8 mouse cellular contexts compared by ENCODE assay signal in the genomic region with DNA sequence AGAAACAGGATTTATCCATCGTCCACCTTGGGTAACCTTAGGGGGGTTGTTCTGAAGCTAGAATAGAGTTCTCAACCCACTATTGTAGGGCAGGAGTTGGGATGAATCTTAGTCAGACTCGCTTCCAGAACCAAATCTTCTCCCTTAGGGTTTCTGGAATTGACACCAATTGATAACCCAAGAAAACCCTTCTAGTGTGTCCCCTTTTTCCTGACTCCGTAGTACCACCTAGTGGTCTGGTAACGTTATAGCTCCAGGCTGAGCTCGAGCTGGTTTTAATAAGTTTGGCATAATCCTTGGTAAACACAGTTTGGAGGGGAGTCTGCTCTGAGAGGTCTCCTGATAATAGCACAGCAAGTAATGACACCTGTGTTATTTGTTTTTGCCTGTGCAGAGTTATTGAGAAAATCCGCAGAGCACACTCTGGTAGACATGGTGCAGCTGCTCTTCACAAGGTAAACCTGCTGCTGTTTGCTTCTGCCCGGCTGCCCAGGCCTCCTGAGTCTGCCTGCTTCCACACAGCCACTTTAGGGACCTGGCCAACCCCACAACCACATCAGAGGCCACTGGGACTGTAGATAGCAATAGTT. TPM values are rescaled to one million over a fixed set of nuclear protein-coding genes. Genes with fewer than 3 reads are reported as not detected.
DNase-seq lines count a peak whose midpoint lies in the region; ATAC-seq and TF ChIP-seq lines count a peak whose summit lies in the region.

No protein-coding gene starts in this region.

- no peaks in the 10 kb centered on the region for H3K9me3 ChIP-seq in heart, embryonic 10.5 days
- no peaks in the 10 kb centered on the region for H3K9me3 ChIP-seq in midbrain, embryonic 13.5 days

- no peaks in the 10 kb centered on the region for H3K4me1 ChIP-seq in heart, embryonic 10.5 days
- no peaks in the 10 kb centered on the region for H3K4me1 ChIP-seq in thymus, adult 2 months (replicated peaks; ENCODE audit: control insufficient read depth, insufficient read depth, low read length)
- H3K4me1 ChIP-seq in midbrain, embryonic 13.5 days (replicated peaks): no peaks in the 10 kb centered on the region

- H3K27ac ChIP-seq in heart, embryonic 10.5 days: no peak overlapping the region
- H3K27ac ChIP-seq in thymus, adult 2 months (ENCODE audit: control insufficient read depth, insufficient read depth, low read length): no peak overlapping the region
- H3K27ac ChIP-seq in midbrain, embryonic 13.5 days: no peak overlapping the region

- peak; percentile 50; the same call in 1 of the 2 replicates for ATAC-seq in midbrain, embryonic 13.5 days
- ATAC-seq in megakaryocyte, adult 5-6 weeks (ENCODE audit: poor library complexity, severe bottlenecking): no peak

- 44% methylated on average over 7 of the region's 7 CpGs for WGBS in heart, embryonic 10.5 days
- WGBS in thymus, adult 2 months: 55% methylated on average over 7 of the region's 7 CpGs
- 33% methylated on average over 7 of the region's 7 CpGs for WGBS in midbrain, embryonic 13.5 days

- no peak overlapping the region for H3K9ac ChIP-seq in midbrain, embryonic 13.5 days (replicated peaks)

- TF ChIP-seq POLR2A in thymus, adult 2 months (IDR thresholded peaks at IDR 0.05; ENCODE audit: control insufficient read depth, extremely low read depth, insufficient read depth, low read length, poor library complexity): no peak

- H3K4me2 ChIP-seq in midbrain, embryonic 13.5 days (replicated peaks): no peak overlapping the region

- no peaks in the 10 kb centered on the region for H3K27me3 ChIP-seq in heart, embryonic 10.5 days (ENCODE audit: insufficient read depth, poor library complexity, severe bottlenecking)
- H3K27me3 ChIP-seq in thymus, adult 2 months (ENCODE audit: control insufficient read depth, insufficient read depth, low read length): no peaks in the 10 kb centered on the region
- no peaks in the 10 kb centered on the region for H3K27me3 ChIP-seq in midbrain, embryonic 13.5 days

- H3K36me3 ChIP-seq in heart, embryonic 10.5 days: peaks cover 49% of the 10 kb centered on the region
- peaks cover 8% of the 10 kb centered on the region for H3K36me3 ChIP-seq in thymus, adult 2 months (ENCODE audit: control insufficient read depth, insufficient read depth, low read length)
- peaks cover 47% of the 10 kb centered on the region for H3K36me3 ChIP-seq in midbrain, embryonic 13.5 days

- no peak overlapping the region for H3K4me3 ChIP-seq in heart, embryonic 10.5 days
- no peak overlapping the region for H3K4me3 ChIP-seq in thymus, adult 2 months (ENCODE audit: control insufficient read depth, insufficient read depth, low read length)
- H3K4me3 ChIP-seq in midbrain, embryonic 13.5 days (replicated peaks): no peak overlapping the region

- peak; percentile 45 to 68 for DNase-seq in heart, postnatal 10 days
- DNase-seq in heart, embryonic 10.5 days (ENCODE audit: low spot score): no peak
- peak; percentile 22 for DNase-seq in thymus, adult 2 months
- DNase-seq in thymus, adult 18-20 months: no peak
- peak; percentile 41 for DNase-seq in cerebellum, adult 8-10 months
- peak; percentile 43 for DNase-seq in kidney, postnatal 10 days

- intact Hi-C loops in heart, postnatal 10 days (cut with DNase I): loop anchor here (1.0 to 5.0 kb wide), 2 partner anchors 119 to 167 kb away; no protein-coding TSS in a partner anchor

- TF ChIP-seq CTCF in thymus, adult 2 months (IDR thresholded peaks at IDR 0.05; ENCODE audit: borderline replicate concordance, control insufficient read depth, extremely low read depth, insufficient read depth, low read length, poor library complexity): no peak

RNA-seq across cellular contexts. Expression of gene Nfkb2, which starts 49.9 kb away (rescaled TPM):
- 10 to 100 TPM; 16.1 to 20.4 TPM for total RNA-seq in heart, postnatal 10 days (2021)
- 5.9 and 7.2 TPM in 2 replicates for polyA plus RNA-seq in heart, embryonic 10.5 days (2016; fragmentation: Nextera tagmentation; extraction: Ambion mirVana)
- 107 and 122 TPM in 2 replicates for polyA plus RNA-seq in thymus, adult 2 months (2012; rRNA removed)
- 1.8 and 2.3 TPM in 2 replicates for polyA plus RNA-seq in midbrain, embryonic 13.5 days (2015; fragmentation: Nextera tagmentation; extraction: Ambion mirVana)
- 8.1 and 10.0 TPM in 2 replicates for total RNA-seq in megakaryocyte, adult 5-6 weeks (2015)
- 14.6 and 20.3 TPM in 2 replicates for total RNA-seq in megakaryocyte, adult 5-6 weeks (2017)

Comparison
In these comparisons a context has a peak if more than half of its experiments do, and no peak if none do; other contexts are left out.
1. DNase-seq: peak in heart, postnatal 10 days (2 of 2), thymus, adult 2 months (single experiment), cerebellum, adult 8-10 months (single experiment) and kidney, postnatal 10 days (single experiment); none in heart, embryonic 10.5 days (single experiment) and thymus, adult 18-20 months (0 of 2).
2. RNA of gene Nfkb2, which starts 49.9 kb away (polyA plus RNA-seq): 107 to 122 TPM in thymus, adult 2 months; 5.9 to 7.2 TPM in heart, embryonic 10.5 days and 1.8 to 2.3 TPM in midbrain, embryonic 13.5 days; every median in the first group is over 10 times any median in the second.